In the genomic region with DNA sequence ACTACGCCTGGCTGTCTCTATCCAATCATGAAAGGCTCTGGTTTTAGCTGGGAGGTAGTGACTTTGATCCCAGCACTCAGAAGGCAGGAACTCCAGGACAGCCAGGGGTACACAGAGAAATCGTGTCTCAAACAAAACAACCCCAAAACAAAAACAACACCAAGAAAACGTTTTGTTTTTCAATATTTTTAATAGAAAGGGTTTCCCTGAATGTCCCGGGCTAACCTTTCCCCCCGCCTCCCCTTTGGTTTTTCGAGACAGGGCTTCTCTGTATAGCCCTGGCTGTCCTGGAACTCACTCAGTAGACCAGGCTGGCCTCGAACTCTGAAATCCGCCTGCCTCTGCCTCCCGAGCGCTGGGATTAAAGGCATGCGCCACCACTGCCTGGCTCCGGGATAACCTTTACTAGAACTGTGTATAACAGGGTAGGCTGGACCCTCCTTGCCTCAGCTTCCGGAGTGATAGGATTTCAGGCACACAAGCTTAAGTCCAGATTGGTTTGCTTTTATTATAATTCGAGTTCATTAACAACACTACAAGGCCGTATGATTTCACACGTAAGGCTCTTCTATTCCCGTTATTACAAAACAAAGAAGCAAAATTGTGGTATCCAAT, we compare ENCODE assay signal across 8 mouse cellular contexts. TPM values are rescaled to one million over a fixed set of nuclear protein-coding genes. Genes with fewer than 3 reads are reported as not detected.
DNase-seq lines count a peak whose midpoint lies in the region; ATAC-seq and TF ChIP-seq lines count a peak whose summit lies in the region.

No protein-coding gene starts in this region.

- peak overlapping the region; percentile 98 for H3K4me3 ChIP-seq in heart, embryonic 10.5 days
- peak overlapping the region; percentile 73 to 97 for H3K4me3 ChIP-seq in ES-E14 (ENCODE audit: insufficient read depth in 1 of 2, low read depth in 1 of 2, low read length in 2 of 2, poor library complexity in 1 of 2, severe bottlenecking in 1 of 2)
- peak overlapping the region; percentile 78 for H3K4me3 ChIP-seq in embryonic facial prominence, embryonic 15.5 days (replicated peaks)
- peak overlapping the region; percentile 98 for H3K4me3 ChIP-seq in limb, embryonic 12.5 days (replicated peaks)

- DNase-seq in heart, embryonic 10.5 days (ENCODE audit: low spot score), result no peak
- DNase-seq in heart, postnatal 10 days, result no peak
- DNase-seq in ES-E14 (ENCODE audit: low read depth, low spot score), result no peak
- DNase-seq in spleen, postnatal 10 days (ENCODE audit: low spot score in 2 of 2), result peak; percentile 59 to 60
- no peak for DNase-seq in urinary bladder, postnatal 4 days (ENCODE audit: low spot score in 2 of 2)
- DNase-seq in frontal cortex, adult 2 months (ENCODE audit: extremely low spot score in 1 of 2, low spot score in 1 of 2), result no peak

- intact Hi-C loops in heart, postnatal 10 days (cut with DNase I), result loop anchor here (2.0 kb wide), 1 partner anchor 72 kb away; no protein-coding TSS in a partner anchor

- 63% methylated on average over 17 of the region's 17 CpGs for WGBS in heart, embryonic 10.5 days
- 57% methylated on average over 17 of the region's 17 CpGs for WGBS in embryonic facial prominence, embryonic 15.5 days
- 65% methylated on average over 17 of the region's 17 CpGs for WGBS in limb, embryonic 12.5 days

- H3K27ac ChIP-seq in heart, embryonic 10.5 days, result peak overlapping the region; percentile 100
- peak overlapping the region; percentile 96; the same call in 1 of the 2 replicates for H3K27ac ChIP-seq in ES-E14 (ENCODE audit: insufficient read depth, low read depth, low read length, poor library complexity, severe bottlenecking)
- peak overlapping the region; percentile 98 for H3K27ac ChIP-seq in embryonic facial prominence, embryonic 15.5 days (replicated peaks)
- H3K27ac ChIP-seq in limb, embryonic 12.5 days, result peak overlapping the region; percentile 100

- H3K27me3 ChIP-seq in heart, embryonic 10.5 days (ENCODE audit: insufficient read depth, poor library complexity, severe bottlenecking), result no peaks in the 10 kb centered on the region
- no peaks in the 10 kb centered on the region for H3K27me3 ChIP-seq in embryonic facial prominence, embryonic 15.5 days
- H3K27me3 ChIP-seq in limb, embryonic 12.5 days, result no peaks in the 10 kb centered on the region

- H3K9me3 ChIP-seq in heart, embryonic 10.5 days, result no peaks in the 10 kb centered on the region
- H3K9me3 ChIP-seq in ES-E14 (ENCODE audit: control insufficient read depth, insufficient read depth, low read depth, low read length), result no peaks in the 10 kb centered on the region
- no peaks in the 10 kb centered on the region for H3K9me3 ChIP-seq in embryonic facial prominence, embryonic 15.5 days (replicated peaks)
- no peaks in the 10 kb centered on the region for H3K9me3 ChIP-seq in limb, embryonic 12.5 days

- in situ Hi-C loops in ES-E14 (cut with MboI; ENCODE audit: low sequenced_read_pairs in 2 of 2, unreplicated experiment in 2 of 2), result no loop called here

- no peak for ATAC-seq in embryonic facial prominence, embryonic 15.5 days (ENCODE audit: insufficient number of reproducible peaks, low FRiP score, low TSS enrichment, low read depth)
- ATAC-seq in limb, embryonic 12.5 days (ENCODE audit: insufficient number of reproducible peaks, insufficient read depth, low FRiP score, low TSS enrichment, low read depth), result no peak

- H3K4me2 ChIP-seq in embryonic facial prominence, embryonic 15.5 days (replicated peaks), result peak overlapping the region; percentile 49
- peak overlapping the region; percentile 88 for H3K4me2 ChIP-seq in limb, embryonic 12.5 days

- H3K4me1 ChIP-seq in heart, embryonic 10.5 days, result peaks cover 16% of the 10 kb centered on the region
- H3K4me1 ChIP-seq in ES-E14 (ENCODE audit: control insufficient read depth in 2 of 2, insufficient read depth in 2 of 2, low read length in 2 of 2, poor library complexity in 1 of 2), result peaks cover 2 to 7% of the 10 kb centered on the region in 2 experiments; a peak in 3 of 4 replicates
- H3K4me1 ChIP-seq in embryonic facial prominence, embryonic 15.5 days, result peaks cover 22% of the 10 kb centered on the region
- peaks cover 27% of the 10 kb centered on the region for H3K4me1 ChIP-seq in limb, embryonic 12.5 days (replicated peaks)

- peak overlapping the region; percentile 100; the same call in 1 of the 2 replicates for H3K9ac ChIP-seq in ES-E14 (ENCODE audit: insufficient read depth, low read depth, low read length, poor library complexity, severe bottlenecking)
- H3K9ac ChIP-seq in embryonic facial prominence, embryonic 15.5 days, result peak overlapping the region; percentile 37
- H3K9ac ChIP-seq in limb, embryonic 12.5 days (replicated peaks), result peak overlapping the region; percentile 99

- peaks cover 38% of the 10 kb centered on the region for H3K36me3 ChIP-seq in heart, embryonic 10.5 days
- H3K36me3 ChIP-seq in ES-E14 (ENCODE audit: control insufficient read depth, insufficient read depth, low read length, poor library complexity, severe bottlenecking), result peaks cover 21% of the 10 kb centered on the region
- peaks cover 15% of the 10 kb centered on the region for H3K36me3 ChIP-seq in embryonic facial prominence, embryonic 15.5 days
- peaks cover 32% of the 10 kb centered on the region for H3K36me3 ChIP-seq in limb, embryonic 12.5 days

TF ChIP-seq in ES-E14, 5 proteins besides CTCF, POLR2A, EP300 and RAD21:
- no peak for TF ChIP-seq HCFC1 (IDR thresholded peaks at IDR 0.05; ENCODE audit: borderline replicate concordance, insufficient read depth, low read length)
- TF ChIP-seq ZC3H11A (IDR thresholded peaks at IDR 0.05; ENCODE audit: borderline replicate concordance, low read depth, low read length), result no peak
- no peak for TF ChIP-seq MAFK (IDR thresholded peaks at IDR 0.05; ENCODE audit: insufficient read depth, low read depth, low read length)
- no peak for TF ChIP-seq CHD2 (IDR thresholded peaks at IDR 0.05; ENCODE audit: low read depth, low read length)
- no peak for TF ChIP-seq ZNF384 (IDR thresholded peaks at IDR 0.05; ENCODE audit: low read depth, low read length)
TF ChIP-seq in ES-E14: peak in this region for 0.

RNA-seq across cellular contexts. Expression of gene Srsf1, which starts 0.7 kb away (rescaled TPM):
- 199 and 306 TPM in 2 replicates for polyA plus RNA-seq in heart, embryonic 10.5 days (2016; fragmentation: Nextera tagmentation; extraction: Ambion mirVana)
- total RNA-seq in heart, postnatal 10 days (2021), result 100 to 1,000 TPM; 156 to 160 TPM
- total RNA-seq in ES-E14 (2012; rRNA removed), result 369 and 432 TPM in 2 replicates
- polyA plus RNA-seq in embryonic facial prominence, embryonic 15.5 days (2015; fragmentation: Nextera tagmentation; extraction: Ambion mirVana), result 269 and 279 TPM in 2 replicates
- 505 and 534 TPM in 2 replicates for polyA plus RNA-seq in limb, embryonic 12.5 days (2016; fragmentation: Nextera tagmentation; extraction: Ambion mirVana)
- 337 and 338 TPM in 2 replicates for polyA plus RNA-seq in frontal cortex, adult 2 months (2012; rRNA removed)

RNA-seq across cellular contexts. Expression of gene Vezf1, which starts 21.6 kb away (rescaled TPM):
- polyA plus RNA-seq in heart, embryonic 10.5 days (2016; fragmentation: Nextera tagmentation; extraction: Ambion mirVana), result 24.2 and 34.1 TPM in 2 replicates
- 10 to 100 TPM; 44.9 to 45.7 TPM for total RNA-seq in heart, postnatal 10 days (2021)
- 12.6 and 13.2 TPM in 2 replicates for total RNA-seq in ES-E14 (2012; rRNA removed)
- 37.5 and 39.6 TPM in 2 replicates for polyA plus RNA-seq in embryonic facial prominence, embryonic 15.5 days (2015; fragmentation: Nextera tagmentation; extraction: Ambion mirVana)
- polyA plus RNA-seq in limb, embryonic 12.5 days (2016; fragmentation: Nextera tagmentation; extraction: Ambion mirVana), result 56.0 and 65.8 TPM in 2 replicates
- polyA plus RNA-seq in frontal cortex, adult 2 months (2012; rRNA removed), result 23.2 and 24.3 TPM in 2 replicates

RNA-seq across cellular contexts. Expression of gene Cuedc1, which starts 51.4 kb away (rescaled TPM):
- polyA plus RNA-seq in heart, embryonic 10.5 days (2016; fragmentation: Nextera tagmentation; extraction: Ambion mirVana), result 15.1 and 17.9 TPM in 2 replicates
- total RNA-seq in heart, postnatal 10 days (2021), result 10 to 100 TPM; 45.6 to 48.4 TPM
- total RNA-seq in ES-E14 (2012; rRNA removed), result 8.0 and 8.7 TPM in 2 replicates
- polyA plus RNA-seq in embryonic facial prominence, embryonic 15.5 days (2015; fragmentation: Nextera tagmentation; extraction: Ambion mirVana), result 35.4 and 38.7 TPM in 2 replicates
- 32.1 and 37.3 TPM in 2 replicates for polyA plus RNA-seq in limb, embryonic 12.5 days (2016; fragmentation: Nextera tagmentation; extraction: Ambion mirVana)
- polyA plus RNA-seq in frontal cortex, adult 2 months (2012; rRNA removed), result 28.0 and 32.7 TPM in 2 replicates

RNA-seq across cellular contexts. Expression of gene Dynll2, which starts 59.1 kb away (rescaled TPM):
- polyA plus RNA-seq in heart, embryonic 10.5 days (2016; fragmentation: Nextera tagmentation; extraction: Ambion mirVana), result 21.7 and 26.1 TPM in 2 replicates
- total RNA-seq in heart, postnatal 10 days (2021), result 100 to 1,000 TPM; 236 to 257 TPM
- 18.3 and 35.8 TPM in 2 replicates for total RNA-seq in ES-E14 (2012; rRNA removed)
- polyA plus RNA-seq in embryonic facial prominence, embryonic 15.5 days (2015; fragmentation: Nextera tagmentation; extraction: Ambion mirVana), result 19.5 and 22.4 TPM in 2 replicates
- polyA plus RNA-seq in limb, embryonic 12.5 days (2016; fragmentation: Nextera tagmentation; extraction: Ambion mirVana), result 23.0 and 23.4 TPM in 2 replicates
- 344 and 374 TPM in 2 replicates for polyA plus RNA-seq in frontal cortex, adult 2 months (2012; rRNA removed)

Comparison
In these comparisons a context has a peak if more than half of its experiments do, and no peak if none do; other contexts are left out.
1. DNase-seq: peak in spleen, postnatal 10 days (2 of 2); none in heart, embryonic 10.5 days (single experiment), heart, postnatal 10 days (0 of 2), ES-E14 (single experiment), urinary bladder, postnatal 4 days (0 of 2) and frontal cortex, adult 2 months (0 of 2).
2. H3K9ac ChIP-seq: peak in every context shown above with its lines; median percentile 100 in ES-E14; 99 in limb, embryonic 12.5 days; 37 in embryonic facial prominence, embryonic 15.5 days.
3. Peak in every context shown above with its lines, with median percentiles within 50 percentile points of each other: H3K27ac ChIP-seq and H3K4me3 ChIP-seq.